In genomic region chr10:75921726-75922560, GRCm38 (mm10) we compare ENCODE assay signal across 8 mouse cellular contexts. TPM values are rescaled to one million over a fixed set of nuclear protein-coding genes. Genes with fewer than 3 reads are reported as not detected.
DNase-seq lines count a peak whose midpoint lies in the region; ATAC-seq and TF ChIP-seq lines count a peak whose summit lies in the region.

No protein-coding gene starts in this region.

- peak overlapping the region; percentile 71 for H3K27ac ChIP-seq in spleen, adult 2 months (ENCODE audit: insufficient read depth, low read length)
- H3K27ac ChIP-seq in forebrain, embryonic 16.5 days (ENCODE audit: low read length), result peak overlapping the region; percentile 96
- H3K27ac ChIP-seq in limb, embryonic 12.5 days, result peak overlapping the region; percentile 94

- H3K36me3 ChIP-seq in spleen, adult 2 months (ENCODE audit: control insufficient read depth, insufficient read depth, low read length), result no peaks in the 10 kb centered on the region
- H3K36me3 ChIP-seq in forebrain, embryonic 16.5 days (ENCODE audit: control insufficient read depth, insufficient read depth), result 0 out of 2 replicates have a peak, but pooled peaks cover 2% of the 10 kb centered on the region
- H3K36me3 ChIP-seq in limb, embryonic 12.5 days, result peaks cover 64% of the 10 kb centered on the region

- H3K4me2 ChIP-seq in forebrain, embryonic 16.5 days (ENCODE audit: low read length), result peak overlapping the region; percentile 85
- H3K4me2 ChIP-seq in limb, embryonic 12.5 days, result peak overlapping the region; percentile 81

- H3K9me3 ChIP-seq in forebrain, embryonic 16.5 days (ENCODE audit: control insufficient read depth, low read length), result no peaks in the 10 kb centered on the region
- H3K9me3 ChIP-seq in limb, embryonic 12.5 days, result no peaks in the 10 kb centered on the region

- no peaks in the 10 kb centered on the region for H3K27me3 ChIP-seq in spleen, adult 2 months (ENCODE audit: control insufficient read depth, insufficient read depth, low read length)
- no peaks in the 10 kb centered on the region for H3K27me3 ChIP-seq in forebrain, embryonic 16.5 days (replicated peaks; ENCODE audit: control insufficient read depth, insufficient read depth, low read length)
- no peaks in the 10 kb centered on the region for H3K27me3 ChIP-seq in limb, embryonic 12.5 days

- H3K4me3 ChIP-seq in spleen, adult 2 months (ENCODE audit: extremely low read depth, insufficient read depth, insufficient read length), result peak overlapping the region; percentile 99
- peak overlapping the region; percentile 79 for H3K4me3 ChIP-seq in forebrain, embryonic 16.5 days (replicated peaks; ENCODE audit: low read length)
- H3K4me3 ChIP-seq in limb, embryonic 12.5 days (replicated peaks), result peak overlapping the region; percentile 82

- no peak for TF ChIP-seq POLR2A in spleen, adult 2 months (IDR thresholded peaks at IDR 0.05; ENCODE audit: low read depth, low read length)

- no peak for DNase-seq in cerebellum, adult 8-10 months
- no peak for DNase-seq in spleen, adult 2 months (ENCODE audit: low read depth in 1 of 2, low spot score in 2 of 2)
- DNase-seq in spleen, postnatal 14 days (ENCODE audit: low spot score in 2 of 2), result no peak
- peak; percentile 27 for DNase-seq in naive thymus-derived CD4-positive, alpha-beta T cell, adult 2 months (ENCODE audit: low read depth)
- no peak for DNase-seq in gastrocnemius, postnatal 10 days

- peak; percentile 52 for ATAC-seq in cerebellum, adult (ENCODE audit: insufficient number of reproducible peaks, low FRiP score, low TSS enrichment)
- peak; percentile 56 for ATAC-seq in forebrain, embryonic 16.5 days
- peak; percentile 43 for ATAC-seq in limb, embryonic 12.5 days (ENCODE audit: insufficient number of reproducible peaks, insufficient read depth, low FRiP score, low TSS enrichment, low read depth)

- WGBS in spleen, adult 2 months, result 6% methylated on average over 22 of the region's 22 CpGs
- 4% methylated on average over 22 of the region's 22 CpGs for WGBS in forebrain, embryonic 16.5 days
- WGBS in limb, embryonic 12.5 days, result 4% methylated on average over 22 of the region's 22 CpGs

- H3K9ac ChIP-seq in forebrain, embryonic 16.5 days (replicated peaks; ENCODE audit: low read depth, low read length), result peak overlapping the region; percentile 89
- peak overlapping the region; percentile 95 for H3K9ac ChIP-seq in limb, embryonic 12.5 days (replicated peaks)

- TF ChIP-seq CTCF in spleen, adult 2 months (IDR thresholded peaks at IDR 0.05; ENCODE audit: extremely low read depth, insufficient read depth, insufficient read length, insufficient replicate concordance), result no peak

- no peaks in the 10 kb centered on the region; the same call in 1 of the 2 replicates for H3K4me1 ChIP-seq in spleen, adult 2 months (ENCODE audit: control insufficient read depth, insufficient read depth, insufficient read length)
- H3K4me1 ChIP-seq in forebrain, embryonic 16.5 days (replicated peaks; ENCODE audit: control insufficient read depth, insufficient read depth, low read length), result peaks cover 36% of the 10 kb centered on the region
- H3K4me1 ChIP-seq in limb, embryonic 12.5 days (replicated peaks), result peaks cover 47% of the 10 kb centered on the region

RNA-seq across cellular contexts. Expression of gene Smarcb1, which starts 0.5 kb away (rescaled TPM):
- 42.4 and 43.2 TPM in 2 replicates for polyA plus RNA-seq in spleen, adult 2 months (2012; rRNA removed)
- 325 and 342 TPM in 2 replicates for polyA plus RNA-seq in forebrain, embryonic 16.5 days (2015; fragmentation: Nextera tagmentation; extraction: Ambion mirVana)
- 252 and 264 TPM in 2 replicates for polyA plus RNA-seq in limb, embryonic 12.5 days (2016; fragmentation: Nextera tagmentation; extraction: Ambion mirVana)
- 10 to 100 TPM; 30.5 to 39.1 TPM for total RNA-seq in gastrocnemius, postnatal 10 days (2021)

RNA-seq across cellular contexts. Expression of gene Chchd10, which starts 11.0 kb away (rescaled TPM):
- 86.8 and 146 TPM in 2 replicates for polyA plus RNA-seq in spleen, adult 2 months (2012; rRNA removed)
- 21.8 and 30.7 TPM in 2 replicates for polyA plus RNA-seq in forebrain, embryonic 16.5 days (2015; fragmentation: Nextera tagmentation; extraction: Ambion mirVana)
- polyA plus RNA-seq in limb, embryonic 12.5 days (2016; fragmentation: Nextera tagmentation; extraction: Ambion mirVana), result 5.5 and 8.0 TPM in 2 replicates
- total RNA-seq in gastrocnemius, postnatal 10 days (2021), result 100 to 1,000 TPM; 592 to 715 TPM

RNA-seq across cellular contexts. Expression of gene Mmp11, which starts 14.4 kb away (rescaled TPM):
- 7.9 and 11.7 TPM in 2 replicates for polyA plus RNA-seq in spleen, adult 2 months (2012; rRNA removed)
- 22.2 and 24.3 TPM in 2 replicates for polyA plus RNA-seq in forebrain, embryonic 16.5 days (2015; fragmentation: Nextera tagmentation; extraction: Ambion mirVana)
- polyA plus RNA-seq in limb, embryonic 12.5 days (2016; fragmentation: Nextera tagmentation; extraction: Ambion mirVana), result 96.8 and 107 TPM in 2 replicates
- 1 to 10 TPM; 5.1 to 7.4 TPM for total RNA-seq in gastrocnemius, postnatal 10 days (2021)

RNA-seq across cellular contexts. Expression of gene Gm867, which starts 18.5 kb away (rescaled TPM):
- 3.9 and 4.5 TPM in 2 replicates for polyA plus RNA-seq in spleen, adult 2 months (2012; rRNA removed)
- 0.20 TPM in 1 of 2 replicates, not detected in the other for polyA plus RNA-seq in forebrain, embryonic 16.5 days (2015; fragmentation: Nextera tagmentation; extraction: Ambion mirVana)
- polyA plus RNA-seq in limb, embryonic 12.5 days (2016; fragmentation: Nextera tagmentation; extraction: Ambion mirVana), result 0.32 and 0.50 TPM in 2 replicates
- under 1 TPM in 1 of 2 experiments, not detected in 1; 0.27 TPM for total RNA-seq in gastrocnemius, postnatal 10 days (2021)

RNA-seq across cellular contexts. Expression of gene Vpreb3, which starts 20.9 kb away (rescaled TPM):
- 178 and 292 TPM in 2 replicates for polyA plus RNA-seq in spleen, adult 2 months (2012; rRNA removed)
- polyA plus RNA-seq in forebrain, embryonic 16.5 days (2015; fragmentation: Nextera tagmentation; extraction: Ambion mirVana), result 0.48 TPM in 1 of 2 replicates, not detected in the other
- 0.50 and 0.71 TPM in 2 replicates for polyA plus RNA-seq in limb, embryonic 12.5 days (2016; fragmentation: Nextera tagmentation; extraction: Ambion mirVana)
- 1 to 10 TPM in 1 of 2 experiments, not detected in 1; 1.1 TPM for total RNA-seq in gastrocnemius, postnatal 10 days (2021)
